Mouse (Mus musculus): Measurements from ENCODE around the gene Mzt1.

Mzt1 gene

GRCm38 (mm10) chr14:99010920-99011313, 35.0 kb downstream of the Mzt1 start:
- DNase-seq, result no peak

GRCm38 (mm10) chr14:99010224-99010919, 35.6 kb downstream of the Mzt1 start:
- DNase-seq, result peak; percentile 14

GRCm38 (mm10) chr14:98994218-98994617, 51.7 kb downstream of the Mzt1 start, which contains the start of gene Rpl36a-ps1:
Gene Rpl36a-ps1 (minus strand): TSS chr14:98994318.
- DNase-seq, result no peak

- no peak for DNase-seq
Observed at GRCm38 (mm10) chr14:98992482-98992881, 53.5 kb downstream of the Mzt1 start.

- DNase-seq, result no peak
Observed at GRCm38 (mm10) chr14:98990636-98991035, 55.3 kb downstream of the Mzt1 start.

- DNase-seq, result no peak
Observed at GRCm38 (mm10) chr14:98989818-98990217, 56.1 kb downstream of the Mzt1 start.

Data from kidney, adult 9 months (tissue).